Mouse (Mus musculus) heart, adult 18-20 months (tissue): ENCODE results near the gene Cd3eap. TPM values are rescaled to one million over a fixed set of nuclear protein-coding genes. Genes with fewer than 3 reads are reported as not detected.

Source experiments
- DNase-seq, 2 experiments: peaks; one replicate each; pipeline ENCODE4 v3.0.0; 2021 to 2022; ENCODE audit warnings: mixed read lengths in 1 of 2
- total RNA-seq, 2 experiments: library from RNA; stranded (reverse); gene quantifications; 2 replicates each; pipeline ENCODE4 v1.2.3; 2021

Gene Cd3eap
- total RNA-seq, 2 experiments from 2014 or later: 9.6 to 10.0 TPM

GRCm38 (mm10) chr7:19332709-19333352 is 26.5 kb downstream of the Cd3eap start:
- DNase-seq: peak; percentile 86 to 91

GRCm38 (mm10) chr7:19331910-19332309 is 27.4 kb downstream of the Cd3eap start:
- DNase-seq: no peak

DNA sequence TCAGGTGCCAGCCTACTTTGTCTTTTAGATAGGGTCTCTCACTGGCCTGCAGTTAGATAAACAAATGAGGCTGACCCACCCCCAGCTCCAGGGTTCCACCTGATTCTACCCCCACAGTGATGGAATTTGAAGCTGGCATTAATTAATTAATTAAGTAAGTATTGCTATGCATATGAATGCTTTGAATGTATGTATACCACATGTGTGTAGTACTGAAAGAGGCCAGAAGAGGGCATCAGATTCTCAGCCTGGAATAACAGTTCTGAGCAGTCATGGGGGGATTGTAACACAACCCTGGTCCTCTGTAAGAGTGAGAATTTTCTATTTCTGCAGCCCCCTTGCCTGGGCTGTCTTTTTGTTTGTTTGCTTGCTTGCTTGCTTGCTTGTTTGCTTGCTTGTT is 30.9 kb downstream of the Cd3eap start:
- no peak for DNase-seq

GRCm38 (mm10) chr7:19327782-19328181 is 31.5 kb downstream of the Cd3eap start:
- no peak for DNase-seq

GRCm38 (mm10) chr7:19327128-19327527 is 32.2 kb downstream of the Cd3eap start:
- peak; percentile 95 to 98 for DNase-seq

- peak; percentile 95 to 98 for DNase-seq
Observed at GRCm38 (mm10) chr7:19326359-19326758, 32.9 kb downstream of the Cd3eap start.

- no peak for DNase-seq
Observed at GRCm38 (mm10) chr7:19325262-19326199, 33.8 kb downstream of the Cd3eap start.

GRCm38 (mm10) chr7:19324221-19324620 is 35.1 kb downstream of the Cd3eap start:
- DNase-seq: no peak

DNA sequence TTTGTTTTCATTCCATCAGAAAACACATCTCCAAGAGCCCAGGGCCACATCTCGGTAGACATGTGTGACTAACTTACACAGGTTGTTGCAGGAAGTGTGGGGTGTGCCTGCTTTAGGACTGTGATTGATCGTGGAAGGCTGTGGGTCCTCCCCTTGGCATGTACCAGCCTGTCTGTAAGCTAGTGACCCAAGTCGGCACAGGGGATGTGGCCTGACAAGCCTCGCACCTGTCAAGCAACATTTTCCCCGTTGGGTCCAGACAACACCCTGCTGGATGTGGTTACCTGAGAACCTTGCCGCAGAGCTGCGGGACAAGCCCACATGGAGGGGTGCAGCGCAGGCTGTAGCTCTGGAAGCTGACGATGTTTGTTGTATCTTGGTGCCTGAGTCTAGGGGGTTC is 36.8 kb downstream of the Cd3eap start:
- DNase-seq: no peak

DNA sequence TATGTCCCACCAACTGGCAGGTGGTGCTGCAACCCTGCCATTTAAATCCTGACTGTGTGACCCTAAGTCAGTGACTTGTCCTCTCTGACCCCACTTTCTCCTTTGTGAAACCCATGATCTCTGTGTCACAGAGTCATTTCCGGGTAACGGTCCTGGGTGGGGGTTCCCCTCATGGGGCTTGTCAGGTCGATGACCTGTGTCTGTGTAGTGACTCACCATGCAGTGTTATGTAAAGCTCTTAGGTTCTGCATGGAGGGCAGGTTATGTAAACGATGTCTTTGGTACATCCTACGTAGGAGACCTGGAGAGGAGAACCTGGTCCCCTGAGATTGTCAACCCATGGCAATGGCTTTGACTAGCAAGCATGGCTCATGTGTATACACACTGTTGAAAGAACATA is 37.8 kb downstream of the Cd3eap start:
- no peak for DNase-seq

DNA sequence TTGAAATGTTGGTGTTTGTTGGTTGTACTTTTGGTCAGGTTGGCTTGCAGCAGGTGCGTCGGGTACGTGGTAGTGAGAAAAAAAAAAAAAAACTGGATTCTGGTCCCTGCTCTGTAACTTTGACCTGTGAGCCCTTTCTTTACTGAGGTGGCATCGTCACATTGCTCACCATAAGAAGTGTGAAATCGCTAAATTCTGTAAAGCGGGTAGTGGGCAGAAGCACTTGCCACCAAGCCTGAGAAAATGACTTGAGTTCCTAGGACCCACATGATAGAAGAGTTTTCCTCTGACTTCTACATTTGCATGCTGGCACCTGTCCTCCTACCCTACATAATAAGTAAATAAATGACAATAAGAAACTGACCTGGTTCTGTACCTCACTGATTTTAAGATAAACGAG is 38.6 kb downstream of the Cd3eap start:
- no peak for DNase-seq

DNA sequence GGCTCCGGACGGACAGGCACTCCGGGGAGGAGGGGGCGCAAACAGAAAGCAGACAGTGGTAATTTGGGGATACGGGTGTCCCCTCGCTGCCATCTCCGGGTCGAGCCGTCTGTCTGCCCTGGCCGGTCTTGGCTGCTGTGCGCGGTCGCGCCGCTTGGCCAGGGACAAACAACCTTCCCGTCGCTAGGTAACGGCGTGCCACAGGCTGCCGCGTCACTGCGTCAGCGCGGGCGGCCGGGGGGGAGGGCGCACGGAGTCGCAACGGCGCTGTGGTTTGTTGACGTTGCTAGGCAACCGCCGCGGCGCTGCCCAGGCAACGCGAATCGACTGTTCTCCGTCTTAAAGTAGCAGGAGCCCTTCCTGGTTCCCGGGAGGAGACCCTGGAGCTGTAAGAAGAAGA is 39.4 kb downstream of the Cd3eap start:
- peak; percentile 97 to 98 for DNase-seq

- DNase-seq: no peak
Observed at GRCm38 (mm10) chr7:19319458-19319857, 39.8 kb downstream of the Cd3eap start.

- no peak for DNase-seq
Observed at GRCm38 (mm10) chr7:19318676-19319075, 40.6 kb downstream of the Cd3eap start.

- DNase-seq: no peak
Observed at GRCm38 (mm10) chr7:19318201-19318600, 41.1 kb downstream of the Cd3eap start.

DNA sequence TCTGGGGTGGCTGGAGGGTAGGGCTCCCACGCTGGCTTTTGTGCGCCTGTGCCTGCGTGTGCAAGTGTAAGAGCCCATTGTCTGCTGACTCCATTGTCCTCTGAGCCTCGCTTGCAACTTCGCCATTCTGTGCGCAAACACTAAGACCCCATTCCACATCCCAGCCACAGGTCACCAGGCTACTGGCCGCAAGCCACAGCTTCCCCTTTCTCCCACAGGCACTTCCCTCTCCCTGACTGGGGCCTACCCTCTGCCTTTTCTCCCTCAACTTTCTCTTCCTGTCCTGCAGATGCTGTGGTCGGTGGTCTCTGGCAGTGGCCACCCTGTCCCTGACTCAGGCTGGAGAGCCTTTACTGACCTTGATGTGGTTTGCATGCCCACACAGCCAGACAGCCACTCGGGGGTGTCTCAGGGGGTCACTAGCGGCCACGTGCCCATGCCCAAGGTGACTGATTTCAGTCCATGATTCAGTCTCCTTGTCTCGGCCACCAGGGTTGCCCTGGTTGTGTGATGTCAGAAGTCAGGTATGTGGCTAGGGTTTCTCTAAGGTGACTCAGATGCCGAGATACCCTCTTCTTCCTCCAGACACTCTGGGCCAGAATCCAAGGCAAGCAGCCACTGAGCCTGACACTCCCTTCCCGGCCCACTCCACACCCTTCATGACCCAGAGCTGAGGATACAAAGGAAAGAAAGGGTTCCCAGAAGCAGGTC is 42.7 kb downstream of the Cd3eap start:
- DNase-seq: peak in 1 of 2 experiments; percentile 71

- DNase-seq: no peak
Observed at GRCm38 (mm10) chr7:19314033-19314432, 45.2 kb downstream of the Cd3eap start.

DNA sequence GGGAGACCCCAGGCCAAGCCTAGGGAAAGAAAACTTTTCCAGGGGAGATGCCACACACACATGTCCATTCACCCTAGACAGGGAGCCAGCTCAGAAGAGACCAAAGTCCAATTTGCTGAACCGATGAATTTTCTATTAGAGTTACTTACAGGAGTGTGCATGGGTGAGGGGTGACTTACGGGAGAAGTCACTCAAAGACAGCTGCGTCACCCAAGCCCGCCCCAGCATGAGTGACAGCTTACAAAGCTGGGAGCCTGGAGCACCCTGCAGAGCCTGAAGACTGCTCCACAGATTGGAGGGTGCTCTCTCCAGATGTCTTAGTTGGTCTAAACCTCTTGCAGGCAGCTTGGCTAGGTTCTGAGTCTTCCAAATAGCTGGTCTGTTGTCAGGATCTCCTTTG is 47.3 kb downstream of the Cd3eap start:
- DNase-seq: no peak

GRCm38 (mm10) chr7:19309884-19310641 is 49.2 kb downstream of the Cd3eap start, which contains the start of gene Fosb:
Fosb (minus strand) TSS chr7:19310051.
- DNase-seq: peak; percentile 96

GRCm38 (mm10) chr7:19309278-19309883 is 49.9 kb downstream of the Cd3eap start:
- DNase-seq: no peak
